Mouse (Mus musculus): ENCODE data around the gene 9930104L06Rik. TPM values are rescaled to one million over a fixed set of nuclear protein-coding genes. Genes with fewer than 3 reads are reported as not detected.

9930104L06Rik gene
- total and polyA plus RNA-seq, 3 experiments: 12.3 to 15.9 (median 14.8) TPM

DNA sequence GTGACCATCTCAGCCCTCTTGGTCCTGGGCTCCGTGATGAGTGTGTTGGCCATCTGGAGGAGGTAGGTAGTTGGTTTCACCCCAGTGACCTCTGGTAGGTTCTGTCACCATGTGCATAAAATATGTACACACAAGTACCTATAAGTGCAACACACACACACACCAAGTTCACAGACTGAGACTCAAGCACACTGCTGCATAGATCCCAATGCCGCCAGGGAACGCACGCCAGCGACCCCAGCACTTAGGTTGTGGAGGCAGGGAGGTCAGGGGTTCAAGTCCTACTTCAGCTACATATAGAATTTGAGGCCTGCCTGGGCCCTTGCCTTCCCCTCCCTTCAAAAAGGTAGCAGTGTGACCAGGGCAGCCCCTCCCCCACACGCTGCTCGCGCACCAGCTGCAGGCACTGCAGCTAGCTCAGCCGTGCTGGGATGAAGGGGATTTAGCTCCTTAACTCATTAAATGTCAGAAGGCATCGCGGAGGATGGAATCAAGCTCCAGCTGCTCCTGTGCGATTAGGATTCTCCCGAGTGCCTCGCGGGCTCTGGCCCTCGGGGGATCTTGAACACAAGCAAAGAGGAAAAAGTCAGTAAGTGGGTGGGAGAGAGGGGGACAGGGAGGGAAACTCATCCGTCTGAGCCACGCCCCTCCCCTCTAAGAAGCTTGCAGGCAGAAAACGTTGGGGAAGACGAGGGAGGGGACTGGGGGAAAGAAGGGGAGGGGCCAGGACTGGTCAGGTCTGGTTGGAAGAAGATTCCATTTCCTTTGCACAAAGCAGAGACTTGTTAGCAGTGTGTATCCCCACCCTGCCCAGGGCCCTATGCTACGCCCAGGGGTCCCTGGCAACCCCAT is 30.7 kb upstream of the 9930104L06Rik start:
- peaks cover 12% of the 10 kb centered on the region for H3K9me3 ChIP-seq (replicated peaks; ENCODE audit: low read length)
- H3K36me3 ChIP-seq (replicated peaks in 1 of 2; ENCODE audit: control insufficient read depth in 1 of 2, insufficient read depth in 1 of 2, low read length in 1 of 2): no peaks in the 10 kb centered on the region
- no peak for DNase-seq (ENCODE audit: extremely low read depth)
- no peak overlapping the region for H3K9ac ChIP-seq (ENCODE audit: insufficient read depth, low read depth)
- no peaks in the 10 kb centered on the region for H3K4me1 ChIP-seq (ENCODE audit: control insufficient read depth in 1 of 2, insufficient read depth in 2 of 2)
- H3K79me2 ChIP-seq (replicated peaks; ENCODE audit: control insufficient read depth, extremely low read depth, insufficient read depth, poor library complexity, severe bottlenecking): no peaks in the 10 kb centered on the region
- TF ChIP-seq ZKSCAN1 (IDR thresholded peaks at IDR 0.05; ENCODE audit: borderline replicate concordance, low read depth, low read length) (no peak), MXI1 (IDR thresholded peaks at IDR 0.05; ENCODE audit: low read depth, low read length) (no peak), CHD2 (IDR thresholded peaks at IDR 0.05; ENCODE audit: low read length) (no peak), RAD21 (IDR thresholded peaks at IDR 0.05; ENCODE audit: low read depth, low read length) (no peak), NELFE (IDR thresholded peaks at IDR 0.05; ENCODE audit: low read depth, low read length) (no peak), IRF4 (IDR thresholded peaks at IDR 0.05; ENCODE audit: low read depth, low read length) (no peak), CHD1 (IDR thresholded peaks at IDR 0.05; ENCODE audit: low read depth, low read length) (no peak), SIN3A (IDR thresholded peaks at IDR 0.05; ENCODE audit: low read length) (no peak), TCF12 (IDR thresholded peaks at IDR 0.05; ENCODE audit: low read depth, low read length) (no peak), ZC3H11A (IDR thresholded peaks at IDR 0.05; ENCODE audit: low read depth, low read length) (no peak), USF1 (IDR thresholded peaks at IDR 0.05; ENCODE audit: low read depth, low read length) (no peak), POLR2AphosphoS2 (IDR thresholded peaks at IDR 0.05; ENCODE audit: low read depth, low read length) (no peak)
- peaks cover 42% of the 10 kb centered on the region for H3K27me3 ChIP-seq (replicated peaks)
- dilution Hi-C loops (cut with MboI; ENCODE audit: extremely low pct_ligation_motif_present, extremely low pct_unique_long_range_greater_than_20kb, low sequenced_read_pairs): no loop called here
- in situ Hi-C loops (cut with MboI; ENCODE audit: low pct_ligation_motif_present, low pct_unique_long_range_greater_than_20kb, low sequenced_read_pairs): loop anchor here (10.0 kb wide), 1 partner anchor 51 kb away; the partner anchor contains the start of genes 1110065P20Rik and Yrdc
- H3K4me3 ChIP-seq (replicated peaks in 1 of 3; ENCODE audit: low read depth in 2 of 3, low read length in 2 of 3, poor library complexity in 1 of 3): no peak overlapping the region
- H3K27ac ChIP-seq (ENCODE audit: insufficient read depth, low read depth): no peak overlapping the region
- no peak overlapping the region for H3K4me2 ChIP-seq (ENCODE audit: insufficient read depth, low read depth, poor library complexity, severe bottlenecking)

DNA sequence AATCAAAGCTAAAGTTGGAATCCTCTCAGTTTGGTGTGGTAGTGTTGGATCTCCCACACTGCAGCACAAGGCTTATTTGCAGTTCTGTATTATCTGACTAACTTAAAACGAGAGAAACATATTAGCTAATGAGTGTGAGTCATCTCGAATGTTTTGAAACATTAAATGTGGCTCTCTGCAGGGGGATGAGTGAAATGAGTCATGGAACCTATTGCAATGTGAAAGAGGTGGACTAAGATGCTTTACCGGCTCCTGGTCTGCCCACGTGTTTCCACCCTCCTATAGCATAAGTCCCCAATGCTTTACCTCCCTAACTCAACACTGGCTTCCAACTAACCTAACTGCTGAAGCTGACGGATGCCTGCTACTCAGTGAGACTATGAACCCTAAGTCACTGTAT is 8.7 kb upstream of the 9930104L06Rik start:
- Histone ChIP-seq H3K27ac (ENCODE audit: insufficient read depth, low read depth) (no peak overlapping the region), H3K4me3 (replicated peaks in 1 of 3; ENCODE audit: low read depth in 2 of 3, low read length in 2 of 3, poor library complexity in 1 of 3) (no peak overlapping the region), H3K9me3 (replicated peaks; ENCODE audit: low read length) (no peaks in the 10 kb centered on the region), H3K4me1 (ENCODE audit: control insufficient read depth in 1 of 2, insufficient read depth in 2 of 2) (peaks cover 4 to 7% of the 10 kb centered on the region in 2 experiments; a peak in 2 of 4 replicates), H3K27me3 (replicated peaks) (no peaks in the 10 kb centered on the region), H3K9ac (ENCODE audit: insufficient read depth, low read depth) (no peak overlapping the region), H3K36me3 (replicated peaks in 1 of 2; ENCODE audit: control insufficient read depth in 1 of 2, insufficient read depth in 1 of 2, low read length in 1 of 2) (peaks cover 68 to 83% of the 10 kb centered on the region in 2 experiments), H3K4me2 (ENCODE audit: insufficient read depth, low read depth, poor library complexity, severe bottlenecking) (no peak overlapping the region), H3K79me2 (replicated peaks; ENCODE audit: control insufficient read depth, extremely low read depth, insufficient read depth, poor library complexity, severe bottlenecking) (peaks cover 10% of the 10 kb centered on the region)
- in situ Hi-C loops (cut with MboI; ENCODE audit: low pct_ligation_motif_present, low pct_unique_long_range_greater_than_20kb, low sequenced_read_pairs) (no loop called here), dilution Hi-C loops (cut with MboI; ENCODE audit: extremely low pct_ligation_motif_present, extremely low pct_unique_long_range_greater_than_20kb, low sequenced_read_pairs) (no loop called here)
- peak; percentile 13 for DNase-seq (ENCODE audit: extremely low read depth)
- TF ChIP-seq NELFE (IDR thresholded peaks at IDR 0.05; ENCODE audit: low read depth, low read length): no peak
- TF ChIP-seq MAX (IDR thresholded peaks at IDR 0.05; ENCODE audit: low read length): no peak
- no peak for TF ChIP-seq TCF12 (IDR thresholded peaks at IDR 0.05; ENCODE audit: low read depth, low read length)
- TF ChIP-seq MYC (IDR thresholded peaks at IDR 0.05; ENCODE audit: low read depth, low read length): 0 out of 2 replicates have a peak, but pooled peaks have one; percentile 27
- TF ChIP-seq SIN3A (IDR thresholded peaks at IDR 0.05; ENCODE audit: low read length): no peak
- no peak for TF ChIP-seq KAT2A (IDR thresholded peaks at IDR 0.05; ENCODE audit: insufficient replicate concordance, low read length)
- no peak for TF ChIP-seq USF1 (IDR thresholded peaks at IDR 0.05; ENCODE audit: low read depth, low read length)
- no peak for TF ChIP-seq NRF1 (IDR thresholded peaks at IDR 0.05; ENCODE audit: low read depth, low read length)
- TF ChIP-seq IRF4 (IDR thresholded peaks at IDR 0.05; ENCODE audit: low read depth, low read length): peak; percentile 58; the same call in 1 of the 2 replicates
- no peak for TF ChIP-seq RCOR1 (conservative IDR thresholded peaks at IDR 0.05; ENCODE audit: low read depth, low read length)
- TF ChIP-seq ELF1 (IDR thresholded peaks at IDR 0.05; ENCODE audit: low read depth, low read length): no peak
- TF ChIP-seq MAZ (IDR thresholded peaks at IDR 0.05; ENCODE audit: low read depth, low read length): no peak
- TF ChIP-seq POLR2A (IDR thresholded peaks at IDR 0.05; ENCODE audit: low read depth, low read length): no peak
- no peak for TF ChIP-seq ZC3H11A (IDR thresholded peaks at IDR 0.05; ENCODE audit: low read depth, low read length)
- TF ChIP-seq JUND (conservative IDR thresholded peaks at IDR 0.05; ENCODE audit: low read depth, low read length): peak; percentile 69; the same call in 1 of the 2 replicates
- TF ChIP-seq HCFC1 (IDR thresholded peaks at IDR 0.05; ENCODE audit: low read depth, low read length): no peak
- TF ChIP-seq TBP (conservative IDR thresholded peaks at IDR 0.05; ENCODE audit: low read depth, low read length): no peak
- peak; percentile 24; the same call in 1 of the 2 replicates for TF ChIP-seq BHLHE40 (IDR thresholded peaks at IDR 0.05; ENCODE audit: low read depth, low read length)
- peak; percentile 56; the same call in 1 of the 2 replicates for TF ChIP-seq EP300 (IDR thresholded peaks at IDR 0.05; ENCODE audit: low read length)
- TF ChIP-seq CHD2 (IDR thresholded peaks at IDR 0.05; ENCODE audit: low read length): no peak
- TF ChIP-seq ZNF384 (IDR thresholded peaks at IDR 0.05; ENCODE audit: low read depth, low read length): no peak
- no peak for TF ChIP-seq ZMIZ1 (IDR thresholded peaks at IDR 0.05; ENCODE audit: low read depth, low read length)
- TF ChIP-seq ZKSCAN1 (IDR thresholded peaks at IDR 0.05; ENCODE audit: borderline replicate concordance, low read depth, low read length): no peak
- TF ChIP-seq JUN (IDR thresholded peaks at IDR 0.05; ENCODE audit: insufficient read depth, low read depth, low read length): peak; percentile 32; the same call in 1 of the 2 replicates
- TF ChIP-seq UBTF (IDR thresholded peaks at IDR 0.05; ENCODE audit: low read depth, low read length): no peak

Data from CH12.LX (cell line).